Mouse (Mus musculus): ENCODE results near the gene Rpl13. TPM values are rescaled to one million over a fixed set of nuclear protein-coding genes. Genes with fewer than 3 reads are reported as not detected.
"Not testable (repeated sequence)": the region's sequence is repeated elsewhere in the genome, so short reads cannot be mapped to it uniquely, and the experiment has no call there.

Gene Rpl13
- 1,374 to 1,974 TPM (median 1,861 TPM) in 3 replicates for total RNA-seq (2017)

DNA sequence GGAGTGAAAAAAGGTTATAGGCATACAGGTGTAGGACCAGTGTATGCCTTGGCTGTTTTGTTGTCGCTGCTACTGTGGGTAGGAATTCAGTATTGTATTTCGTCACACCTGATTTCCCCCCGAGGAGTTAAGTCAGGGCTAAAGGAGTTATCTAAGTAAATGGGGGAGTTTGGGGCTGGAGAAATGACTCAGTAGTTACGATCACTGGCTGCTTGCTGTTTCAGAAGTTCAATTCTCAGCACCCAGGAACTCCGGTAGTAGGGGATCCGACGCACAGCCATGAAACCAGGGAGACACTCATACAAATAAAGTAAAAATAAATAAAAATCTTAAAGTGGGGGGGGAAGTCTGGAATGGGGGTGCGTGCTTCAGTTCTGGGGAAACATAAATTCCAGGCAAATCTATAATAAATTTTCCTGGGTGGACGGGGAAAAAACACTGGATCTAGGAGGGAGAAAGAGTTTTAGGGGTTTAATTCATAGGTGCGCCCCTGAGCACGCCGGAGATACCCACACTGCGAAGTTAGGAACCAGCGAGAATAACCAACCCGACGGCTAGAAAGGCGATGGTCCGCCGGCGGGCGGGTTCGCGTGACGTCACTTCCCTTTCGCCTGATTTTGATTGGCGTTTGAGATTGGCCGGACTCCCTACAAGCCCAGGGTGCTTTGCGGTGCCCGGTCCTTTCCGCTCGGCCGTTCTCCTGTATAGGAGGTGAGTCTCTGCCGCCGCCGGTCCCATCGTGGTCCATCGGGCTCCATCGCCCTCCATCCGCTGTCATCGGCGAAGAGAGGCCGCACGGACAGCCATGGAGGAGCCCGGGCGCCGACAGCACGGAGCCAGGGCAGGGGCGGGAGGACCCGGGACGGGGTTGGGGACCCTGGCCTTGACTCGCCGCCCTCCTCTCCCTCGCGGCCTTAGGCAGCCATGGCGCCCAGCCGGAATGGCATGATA, at the start of gene Rpl13:
Rpl13 (plus strand) TSS at position 616 of the 951 bp plus-strand sequence.
- peak; percentile 98 for ATAC-seq (replicated peaks; ENCODE audit: insufficient number of reproducible peaks, low FRiP score, low TSS enrichment, poor library complexity, severe bottlenecking)

- no peak for ATAC-seq (replicated peaks; ENCODE audit: insufficient number of reproducible peaks, low FRiP score, low TSS enrichment, poor library complexity, severe bottlenecking)
These were observed 39.4 kb upstream of the Rpl13 start, which contains the start of gene Spg7 for GRCm38 (mm10) chr8:123062721-123063120. Spg7 (plus strand) TSS chr8:123062942.

DNA sequence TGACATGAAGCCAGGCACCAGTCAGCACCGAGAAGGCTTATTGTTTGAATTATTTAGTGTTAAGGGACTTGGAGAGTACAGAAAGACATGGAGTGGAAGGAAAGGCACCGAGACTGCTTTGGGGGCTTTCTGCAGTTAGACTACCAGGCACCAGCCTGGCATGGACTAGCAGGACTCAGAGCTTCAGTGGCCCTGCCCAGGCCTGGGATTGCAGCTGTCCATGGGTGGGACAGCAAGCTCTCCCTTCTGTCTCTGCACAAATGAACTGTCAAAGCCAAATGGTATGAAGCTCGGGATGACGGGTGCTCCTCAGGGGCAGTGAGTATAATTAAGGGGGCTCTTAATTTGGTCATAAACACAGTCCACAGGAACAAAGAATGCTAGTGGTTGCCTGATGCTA, 38.1 kb upstream of the Rpl13 start:
- ATAC-seq (replicated peaks; ENCODE audit: insufficient number of reproducible peaks, low FRiP score, low TSS enrichment, poor library complexity, severe bottlenecking) = no peak

DNA sequence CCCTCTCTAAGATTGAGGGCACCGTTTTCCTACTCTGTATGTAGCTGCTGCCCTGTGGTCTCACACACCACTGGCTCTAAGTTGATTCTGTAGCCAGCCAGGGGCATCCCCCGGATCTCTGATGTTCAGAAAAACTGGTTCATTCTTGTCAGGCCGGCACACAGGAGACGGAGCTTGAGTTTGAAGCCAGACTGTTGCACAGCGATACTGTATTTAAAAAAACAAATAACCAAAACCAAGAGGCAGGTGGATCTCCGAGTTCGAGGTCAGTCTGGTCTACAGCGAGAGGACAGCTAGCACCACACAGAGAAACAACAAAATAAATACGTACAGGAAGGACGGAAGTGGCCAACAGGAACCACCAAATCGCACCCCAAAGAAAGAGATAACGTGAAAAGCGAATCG, 37.3 kb upstream of the Rpl13 start:
- ATAC-seq (replicated peaks; ENCODE audit: insufficient number of reproducible peaks, low FRiP score, low TSS enrichment, poor library complexity, severe bottlenecking) = peak; percentile 60

DNA sequence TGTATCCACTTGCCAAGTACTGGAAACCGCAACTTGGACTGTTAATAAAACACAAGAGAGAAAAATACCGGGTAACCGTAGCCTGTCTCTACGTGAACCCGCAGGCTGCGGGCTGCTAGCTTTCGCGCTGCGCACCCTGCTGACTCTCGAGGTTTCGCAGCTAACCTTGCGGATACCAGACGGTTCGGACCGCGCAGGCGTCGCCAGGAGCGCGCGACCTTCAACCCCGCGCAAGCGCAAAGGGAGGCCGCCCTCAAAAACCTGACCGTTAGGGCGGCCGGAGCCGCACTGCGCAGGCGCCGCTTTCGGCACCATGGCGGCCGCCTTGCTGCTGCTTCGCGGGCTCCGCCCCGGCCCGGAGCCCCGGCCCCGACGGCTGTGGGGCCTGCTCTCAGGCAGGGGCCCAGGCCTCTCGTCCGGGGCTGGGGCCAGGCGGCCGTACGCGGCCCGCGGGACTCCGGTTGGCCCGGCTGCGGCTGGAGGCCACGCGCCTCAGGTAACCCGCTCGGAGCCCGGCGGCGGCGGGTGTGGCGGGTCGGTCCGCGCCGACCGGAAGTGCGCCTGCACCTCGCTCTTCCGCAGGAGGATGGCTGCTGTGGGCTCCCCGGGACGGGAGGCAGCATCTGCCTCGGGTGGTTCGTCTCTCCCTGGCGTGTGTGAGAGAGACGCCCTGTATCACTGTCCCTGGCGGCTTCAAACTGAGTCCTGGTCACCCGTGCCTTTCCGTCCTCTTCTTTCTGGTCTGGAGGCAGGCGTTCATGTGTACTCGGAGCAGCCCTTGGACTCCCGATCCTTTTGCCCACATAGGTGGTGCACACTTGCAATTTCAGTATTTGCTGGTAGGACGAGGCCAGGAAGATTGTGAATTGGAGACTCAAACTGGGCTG, 36.7 kb upstream of the Rpl13 start:
- ATAC-seq (replicated peaks; ENCODE audit: insufficient number of reproducible peaks, low FRiP score, low TSS enrichment, poor library complexity, severe bottlenecking) = peak; percentile 88

GRCm38 (mm10) chr8:123066101-123066683, 36.0 kb upstream of the Rpl13 start:
- ATAC-seq (replicated peaks; ENCODE audit: insufficient number of reproducible peaks, low FRiP score, low TSS enrichment, poor library complexity, severe bottlenecking) = no peak

- ATAC-seq (replicated peaks; ENCODE audit: insufficient number of reproducible peaks, low FRiP score, low TSS enrichment, poor library complexity, severe bottlenecking) = no peak
These were observed 31.0 kb upstream of the Rpl13 start for GRCm38 (mm10) chr8:123071176-123071575.

DNA sequence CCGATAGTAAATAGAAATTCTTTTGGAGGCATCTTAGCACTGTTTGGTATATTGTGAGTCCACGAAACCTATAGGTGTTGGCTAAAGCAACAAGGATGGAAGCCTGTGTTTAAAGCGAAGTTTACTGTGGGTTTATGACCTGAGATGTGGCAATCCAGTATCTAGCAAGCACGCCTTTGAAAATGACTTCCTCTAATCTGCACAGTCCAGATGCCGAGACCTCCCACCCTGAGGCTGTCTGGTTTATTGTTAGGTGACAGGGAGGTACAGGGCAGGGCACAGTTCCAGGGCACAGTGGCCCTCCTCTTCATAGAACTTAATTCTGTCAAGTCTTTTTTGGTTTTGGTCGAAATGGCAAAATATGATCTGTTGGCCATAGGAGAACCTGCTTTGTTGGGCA, 24.9 kb upstream of the Rpl13 start:
- no peak for ATAC-seq (replicated peaks; ENCODE audit: insufficient number of reproducible peaks, low FRiP score, low TSS enrichment, poor library complexity, severe bottlenecking)

DNA sequence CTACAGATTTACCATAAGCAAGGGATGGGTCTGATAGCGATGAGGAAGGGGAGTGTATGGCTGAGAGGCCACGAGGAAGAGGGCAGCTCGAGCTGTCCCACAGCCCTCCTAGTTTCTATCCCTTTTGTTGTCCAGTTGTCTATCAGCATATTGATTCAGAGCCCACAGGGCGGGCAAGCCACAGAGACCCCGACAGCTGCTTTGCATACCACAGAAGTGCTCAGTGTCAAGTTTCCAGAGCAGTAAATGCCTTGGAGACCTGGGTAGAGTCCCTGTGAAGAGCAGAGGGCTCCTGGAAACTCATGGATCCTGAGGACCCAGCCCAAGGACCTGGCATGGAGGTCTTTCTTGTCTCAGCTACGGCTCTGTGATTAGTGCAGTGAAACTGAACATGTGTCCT, 19.2 kb upstream of the Rpl13 start:
- ATAC-seq (replicated peaks; ENCODE audit: insufficient number of reproducible peaks, low FRiP score, low TSS enrichment, poor library complexity, severe bottlenecking) = no peak

DNA sequence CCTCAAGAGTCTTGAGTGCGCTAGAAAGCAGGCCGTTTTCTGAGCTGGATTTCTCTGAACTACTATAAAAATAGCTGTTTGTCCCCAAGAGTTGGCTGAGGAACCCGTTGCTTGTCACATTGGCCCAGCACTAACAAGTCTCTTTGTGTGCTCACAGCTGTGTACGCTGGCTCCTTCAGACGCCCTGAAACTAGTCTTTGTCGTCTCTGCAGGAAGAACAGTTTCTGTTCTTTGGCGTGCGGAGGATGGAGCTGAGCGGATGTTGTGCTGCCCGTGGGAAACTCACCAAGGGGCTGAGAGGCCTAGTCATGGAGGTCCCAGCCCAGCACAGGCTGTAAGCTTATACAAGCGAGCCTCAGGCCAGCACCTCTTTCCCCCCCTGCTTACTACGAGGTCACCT, 18.5 kb upstream of the Rpl13 start:
- no peak for ATAC-seq (replicated peaks; ENCODE audit: insufficient number of reproducible peaks, low FRiP score, low TSS enrichment, poor library complexity, severe bottlenecking)

- no peak for ATAC-seq (replicated peaks; ENCODE audit: insufficient number of reproducible peaks, low FRiP score, low TSS enrichment, poor library complexity, severe bottlenecking)
These were observed 14.9 kb upstream of the Rpl13 start for GRCm38 (mm10) chr8:123087289-123087688.

DNA sequence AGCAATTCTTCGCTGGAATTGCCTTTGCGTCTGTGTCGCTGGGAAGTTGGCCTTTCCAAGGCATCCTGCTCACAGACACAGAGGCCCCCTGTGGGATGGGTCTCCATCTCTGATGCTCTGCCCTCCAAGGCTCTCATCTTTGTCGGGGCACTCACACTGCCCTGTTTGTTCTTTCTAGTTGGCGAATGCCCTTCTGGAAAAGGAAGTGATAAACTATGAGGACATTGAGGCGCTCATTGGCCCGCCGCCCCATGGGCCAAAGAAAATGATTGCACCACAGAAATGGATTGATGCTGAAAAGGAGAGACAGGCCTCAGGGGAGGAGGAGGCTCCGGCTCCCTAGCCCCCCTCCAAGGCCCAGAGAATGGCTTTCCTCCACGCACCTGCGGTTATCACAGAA, 4.9 kb upstream of the Rpl13 start:
- no peak for ATAC-seq (replicated peaks; ENCODE audit: insufficient number of reproducible peaks, low FRiP score, low TSS enrichment, poor library complexity, severe bottlenecking)

GRCm38 (mm10) chr8:123097786-123098584, 4.2 kb upstream of the Rpl13 start:
- ATAC-seq (replicated peaks; ENCODE audit: insufficient number of reproducible peaks, low FRiP score, low TSS enrichment, poor library complexity, severe bottlenecking) = no peak

GRCm38 (mm10) chr8:123100288-123100687, 1.9 kb upstream of the Rpl13 start:
- 0 out of 2 replicates have a peak, but pooled peaks have one; percentile 11 for ATAC-seq (replicated peaks; ENCODE audit: insufficient number of reproducible peaks, low FRiP score, low TSS enrichment, poor library complexity, severe bottlenecking)

GRCm38 (mm10) chr8:123101244-123101643, 906 bp upstream of the Rpl13 start:
- no peak for ATAC-seq (replicated peaks; ENCODE audit: insufficient number of reproducible peaks, low FRiP score, low TSS enrichment, poor library complexity, severe bottlenecking)

GRCm38 (mm10) chr8:123102855-123103254, 705 bp downstream of the Rpl13 start:
- ATAC-seq (replicated peaks; ENCODE audit: insufficient number of reproducible peaks, low FRiP score, low TSS enrichment, poor library complexity, severe bottlenecking) = not testable (repeated sequence)

DNA sequence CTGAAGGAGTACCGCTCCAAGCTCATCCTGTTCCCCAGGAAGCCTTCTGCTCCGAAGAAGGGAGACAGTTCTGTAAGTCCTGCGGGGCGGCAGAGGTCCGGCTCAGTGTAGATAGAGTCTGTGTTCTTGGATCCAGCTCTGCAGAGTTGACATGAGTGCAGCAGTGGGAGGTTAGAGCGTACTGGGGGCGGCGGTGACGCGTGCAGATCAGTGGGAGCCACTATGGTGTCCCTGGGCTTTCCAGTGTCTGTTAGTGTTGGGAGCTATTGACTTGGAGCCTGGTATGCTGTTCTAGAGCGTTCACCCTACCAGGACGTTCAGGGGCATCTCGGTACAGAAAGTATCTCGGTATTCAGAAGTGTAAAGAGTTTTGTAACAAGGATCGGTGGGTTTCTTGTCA, 1.1 kb downstream of the Rpl13 start:
- ATAC-seq (replicated peaks; ENCODE audit: insufficient number of reproducible peaks, low FRiP score, low TSS enrichment, poor library complexity, severe bottlenecking) = no peak

- ATAC-seq (replicated peaks; ENCODE audit: insufficient number of reproducible peaks, low FRiP score, low TSS enrichment, poor library complexity, severe bottlenecking) = no peak
These were observed 2.1 kb downstream of the Rpl13 start for GRCm38 (mm10) chr8:123104046-123104767.
